Mouse (Mus musculus): ENCODE data around the gene Fiz1. TPM values are rescaled to one million over a fixed set of nuclear protein-coding genes. Genes with fewer than 3 reads are reported as not detected.

Fiz1 gene
- polyA plus RNA-seq, 1 experiment, result 10.5 TPM

- H3K4me1 ChIP-seq (ENCODE audit: control insufficient read depth, insufficient read depth, insufficient read length, low read length), result peaks cover 8% of the 10 kb centered on the region
- H3K4me3 ChIP-seq (ENCODE audit: insufficient read depth, low read depth, low read length), result peak within 1 kb of the TSS; percentile 90
- 0 out of 2 replicates have a peak within 1 kb of the TSS, but pooled peaks have one; percentile 19 for H3K27ac ChIP-seq (replicated peaks; ENCODE audit: low read depth, low read length)
These were observed 18.2 kb downstream of the Fiz1 start, which contains the start of gene Zfp579 for GRCm38 (mm10) chr7:4996003-4996895. Zfp579 (minus strand) TSS chr7:4996158.

GRCm38 (mm10) chr7:4995268-4996002, 19.1 kb downstream of the Fiz1 start:
- H3K27ac ChIP-seq (replicated peaks; ENCODE audit: low read depth, low read length), result 0 out of 2 replicates have a peak overlapping the region, but pooled peaks have one; percentile 19
- H3K4me1 ChIP-seq (ENCODE audit: control insufficient read depth, insufficient read depth, insufficient read length, low read length), result peaks cover 8% of the 10 kb centered on the region
- H3K4me3 ChIP-seq (ENCODE audit: insufficient read depth, low read depth, low read length), result peak overlapping the region; percentile 90

GRCm38 (mm10) chr7:4993999-4994788, 20.3 kb downstream of the Fiz1 start:
- Histone ChIP-seq H3K27ac (replicated peaks; ENCODE audit: low read depth, low read length) (no peak overlapping the region), H3K4me1 (ENCODE audit: control insufficient read depth, insufficient read depth, insufficient read length, low read length) (peaks cover 8% of the 10 kb centered on the region), H3K4me3 (ENCODE audit: insufficient read depth, low read depth, low read length) (no peak overlapping the region)

DNA sequence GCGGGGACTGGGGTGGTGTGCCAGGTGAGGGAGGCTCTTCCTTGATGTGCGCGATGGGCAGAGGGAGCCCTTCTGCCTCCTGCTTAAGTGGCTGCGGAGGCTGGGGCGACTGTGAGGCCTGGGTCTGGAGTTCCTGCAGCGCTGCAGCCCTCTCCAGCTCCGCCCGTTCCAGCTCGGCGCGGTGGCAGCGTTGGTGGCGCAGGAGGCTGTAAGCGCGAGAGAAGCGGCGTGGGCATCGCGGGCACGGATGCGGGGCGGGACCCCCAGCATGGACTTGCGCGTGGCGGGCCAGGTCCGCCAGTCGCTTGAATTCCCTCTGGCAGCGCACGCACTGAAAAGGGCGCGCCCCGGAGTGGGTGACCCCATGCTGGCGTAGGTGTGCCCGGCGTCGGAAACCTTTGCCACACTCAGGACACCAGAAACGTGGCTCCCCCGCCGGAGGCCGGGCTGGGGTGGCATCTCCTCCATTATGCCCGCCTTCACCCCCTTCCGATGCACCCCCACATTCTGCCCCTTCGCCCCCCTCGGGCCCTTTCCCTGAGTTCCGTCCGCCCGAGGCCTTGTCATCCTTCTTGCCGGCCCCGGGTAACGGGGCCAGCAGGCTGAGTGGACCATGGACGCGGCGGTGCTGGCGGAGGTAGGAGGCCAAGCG, 21.0 kb downstream of the Fiz1 start:
- H3K4me1 ChIP-seq (ENCODE audit: control insufficient read depth, insufficient read depth, insufficient read length, low read length), result peaks cover 8% of the 10 kb centered on the region
- H3K27ac ChIP-seq (replicated peaks; ENCODE audit: low read depth, low read length), result no peak overlapping the region
- no peak overlapping the region for H3K4me3 ChIP-seq (ENCODE audit: insufficient read depth, low read depth, low read length)

GRCm38 (mm10) chr7:4988250-4988649, 26.2 kb downstream of the Fiz1 start:
- no peak overlapping the region for H3K27ac ChIP-seq (replicated peaks; ENCODE audit: low read depth, low read length)
- no peak overlapping the region for H3K4me3 ChIP-seq (ENCODE audit: insufficient read depth, low read depth, low read length)
- H3K4me1 ChIP-seq (ENCODE audit: control insufficient read depth, insufficient read depth, insufficient read length, low read length), result no peaks in the 10 kb centered on the region

- H3K27ac ChIP-seq (replicated peaks; ENCODE audit: low read depth, low read length), result no peak overlapping the region
- peaks cover 2% of the 10 kb centered on the region; the same call in 1 of the 2 replicates for H3K4me1 ChIP-seq (ENCODE audit: control insufficient read depth, insufficient read depth, insufficient read length, low read length)
- H3K4me3 ChIP-seq (ENCODE audit: insufficient read depth, low read depth, low read length), result no peak overlapping the region
These were observed 37.7 kb downstream of the Fiz1 start for GRCm38 (mm10) chr7:4976832-4977231.

DNA sequence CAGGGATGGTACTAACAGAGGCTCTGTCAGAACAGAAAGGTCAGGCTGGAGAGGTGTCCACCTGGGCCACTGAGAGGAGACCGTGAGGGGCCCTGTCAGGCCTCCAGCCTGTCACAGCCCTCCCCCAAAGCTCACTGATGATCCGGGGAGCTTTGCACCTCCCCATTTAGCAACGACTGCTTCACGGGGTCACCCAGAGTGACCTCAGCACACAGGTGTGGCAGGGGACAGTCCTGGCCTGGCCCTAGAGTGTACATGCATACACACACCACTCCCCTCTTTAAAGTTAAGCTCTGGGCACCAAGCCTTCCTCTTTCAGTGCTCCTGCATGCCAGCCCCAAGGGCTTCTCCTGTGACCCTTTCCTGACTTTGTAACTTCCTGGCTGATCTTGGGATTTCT, 39.0 kb downstream of the Fiz1 start:
- Histone ChIP-seq H3K4me1 (ENCODE audit: control insufficient read depth, insufficient read depth, insufficient read length, low read length) (peaks cover 2% of the 10 kb centered on the region; the same call in 1 of the 2 replicates), H3K4me3 (ENCODE audit: insufficient read depth, low read depth, low read length) (no peak overlapping the region), H3K27ac (replicated peaks; ENCODE audit: low read depth, low read length) (no peak overlapping the region)

GRCm38 (mm10) chr7:4972321-4973047, 42.0 kb downstream of the Fiz1 start:
- H3K4me3 ChIP-seq (ENCODE audit: insufficient read depth, low read depth, low read length), result no peak overlapping the region
- peak overlapping the region; percentile 32 for H3K27ac ChIP-seq (replicated peaks; ENCODE audit: low read depth, low read length)
- peaks cover 2% of the 10 kb centered on the region; the same call in 1 of the 2 replicates for H3K4me1 ChIP-seq (ENCODE audit: control insufficient read depth, insufficient read depth, insufficient read length, low read length)

GRCm38 (mm10) chr7:4971710-4972109, 42.8 kb downstream of the Fiz1 start:
- Histone ChIP-seq H3K4me1 (ENCODE audit: control insufficient read depth, insufficient read depth, insufficient read length, low read length) (peaks cover 2% of the 10 kb centered on the region; the same call in 1 of the 2 replicates), H3K4me3 (ENCODE audit: insufficient read depth, low read depth, low read length) (no peak overlapping the region), H3K27ac (replicated peaks; ENCODE audit: low read depth, low read length) (no peak overlapping the region)

GRCm38 (mm10) chr7:4971068-4971467, 43.4 kb downstream of the Fiz1 start, which contains the start of gene Sbk3:
Sbk3 (minus strand) TSS chr7:4971168.
- Histone ChIP-seq H3K27ac (replicated peaks; ENCODE audit: low read depth, low read length) (peak within 1 kb of the TSS; percentile 32; the same call in 1 of the 2 replicates), H3K4me3 (ENCODE audit: insufficient read depth, low read depth, low read length) (no peak within 1 kb of the TSS), H3K4me1 (ENCODE audit: control insufficient read depth, insufficient read depth, insufficient read length, low read length) (peaks cover 2% of the 10 kb centered on the region; the same call in 1 of the 2 replicates)

- Histone ChIP-seq H3K27ac (replicated peaks; ENCODE audit: low read depth, low read length) (no peak overlapping the region), H3K4me3 (ENCODE audit: insufficient read depth, low read depth, low read length) (no peak overlapping the region), H3K4me1 (ENCODE audit: control insufficient read depth, insufficient read depth, insufficient read length, low read length) (no peaks in the 10 kb centered on the region)
These were observed 49.5 kb downstream of the Fiz1 start for GRCm38 (mm10) chr7:4964988-4965387.

- no peaks in the 10 kb centered on the region for H3K4me1 ChIP-seq (ENCODE audit: control insufficient read depth, insufficient read depth, insufficient read length, low read length)
- H3K4me3 ChIP-seq (ENCODE audit: insufficient read depth, low read depth, low read length), result peak within 1 kb of the TSS; percentile 32
- no peak within 1 kb of the TSS for H3K27ac ChIP-seq (replicated peaks; ENCODE audit: low read depth, low read length)
These were observed 50.2 kb downstream of the Fiz1 start, which contains the start of gene Sbk2 for GRCm38 (mm10) chr7:4964272-4964671. Sbk2 (minus strand) TSS chr7:4964406.

DNA sequence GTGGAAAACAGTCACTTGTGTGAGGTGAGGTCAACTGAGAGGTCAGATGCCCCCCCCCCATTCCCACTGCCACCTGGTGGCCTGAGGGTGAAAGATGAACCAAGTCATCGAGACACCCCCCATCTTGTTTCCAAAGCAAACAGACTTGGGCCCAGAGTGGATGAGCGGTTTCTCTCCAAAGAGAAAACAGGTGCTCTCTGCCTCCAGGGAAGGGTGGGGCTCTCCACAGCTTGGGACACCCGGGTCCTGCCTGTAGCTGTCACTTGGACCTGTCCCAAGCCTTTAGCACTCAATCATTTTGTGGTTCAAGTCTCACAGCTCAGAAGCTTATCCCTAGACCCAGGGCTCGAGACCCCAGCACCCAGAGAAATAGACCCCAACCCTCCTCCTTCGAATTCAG, 51.0 kb downstream of the Fiz1 start:
- Histone ChIP-seq H3K4me3 (ENCODE audit: insufficient read depth, low read depth, low read length) (0 out of 2 replicates have a peak overlapping the region, but pooled peaks have one; percentile 32), H3K4me1 (ENCODE audit: control insufficient read depth, insufficient read depth, insufficient read length, low read length) (no peaks in the 10 kb centered on the region), H3K27ac (replicated peaks; ENCODE audit: low read depth, low read length) (no peak overlapping the region)

All from brown adipose tissue, adult 24 weeks (tissue).